In the genomic region with DNA sequence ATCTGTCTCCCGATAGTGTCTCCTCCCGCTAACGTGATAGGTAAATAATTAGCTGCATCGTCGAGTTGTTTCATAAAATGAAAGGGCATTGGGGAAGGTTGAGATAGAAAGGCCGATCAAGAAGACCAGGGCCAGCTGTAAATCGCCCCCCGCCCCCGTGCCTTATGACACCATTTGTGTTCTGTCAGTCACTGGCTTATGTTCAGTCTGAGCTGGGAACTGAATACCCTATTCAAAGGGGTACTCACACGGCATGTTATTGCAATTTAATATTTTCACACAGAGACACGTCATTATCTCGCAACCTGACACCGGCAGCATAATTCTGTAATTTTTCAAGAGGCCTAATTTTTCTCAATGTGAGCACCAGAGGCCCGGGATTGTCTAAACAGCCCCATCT, we compare ENCODE assay signal across 30 mouse cellular contexts. TPM values are rescaled to one million over a fixed set of nuclear protein-coding genes. Genes with fewer than 3 reads are reported as not detected.
DNase-seq lines count a peak whose midpoint lies in the region; ATAC-seq and TF ChIP-seq lines count a peak whose summit lies in the region.
"Had no signal": no experiment of that assay in that cellular context is flagged by ENCODE, and none has a peak within 500 bp of the region (broad histone marks: within the 10 kb centered on the region; RNA-seq: fewer than 3 reads in every experiment).

No protein-coding gene starts in this region.

- ATAC-seq in forebrain, embryonic 11.5 days (replicated peaks; ENCODE audit: low FRiP score), result no peak
- ATAC-seq in kidney, embryonic 16.5 days (ENCODE audit: low FRiP score, low TSS enrichment), result no peak
- ATAC-seq in neural tube, embryonic 13.5 days (ENCODE audit: low read depth), result no peak
- ATAC-seq: activated CD4-positive, CD25-positive, alpha-beta regulatory T cell, adult 4 months; CD4-positive, CD25-positive, alpha-beta regulatory T cell, adult 4 months had no signal

- H3K27ac ChIP-seq in forebrain, embryonic 10.5 days, result peak overlapping the region; percentile 40
- no peak overlapping the region for H3K27ac ChIP-seq in forebrain, embryonic 11.5 days (ENCODE audit: low read depth, low read length)
- no peak overlapping the region for H3K27ac ChIP-seq in kidney, embryonic 16.5 days (ENCODE audit: low read length)
- H3K27ac ChIP-seq in kidney, adult 2 months (ENCODE audit: insufficient read depth, low read depth, low read length), result no peak overlapping the region
- 0 out of 2 replicates have a peak overlapping the region, but pooled peaks have one; percentile 13 for H3K27ac ChIP-seq in neural tube, embryonic 13.5 days (replicated peaks)
- H3K27ac ChIP-seq: limb, embryonic 15.5 days; liver, embryonic 15.5 days had no signal

- 71% methylated on average over 14 of the region's 14 CpGs for WGBS in forebrain, embryonic 10.5 days
- 62% methylated on average over 14 of the region's 14 CpGs for WGBS in forebrain, embryonic 11.5 days
- WGBS in kidney, embryonic 16.5 days, result 49% methylated on average over 14 of the region's 14 CpGs
- WGBS in kidney, adult 2 months, result 52% methylated on average over 14 of the region's 14 CpGs
- 50% methylated on average over 14 of the region's 14 CpGs for WGBS in neural tube, embryonic 13.5 days

- H3K4me3 ChIP-seq in forebrain, embryonic 10.5 days, result no peak overlapping the region
- no peak overlapping the region for H3K4me3 ChIP-seq in forebrain, embryonic 11.5 days (ENCODE audit: low read depth, low read length)
- no peak overlapping the region for H3K4me3 ChIP-seq in kidney, embryonic 16.5 days (ENCODE audit: low read length)
- no peak overlapping the region for H3K4me3 ChIP-seq in kidney, adult 2 months (ENCODE audit: insufficient read depth, low read depth, low read length)
- H3K4me3 ChIP-seq in neural tube, embryonic 13.5 days, result no peak overlapping the region
- H3K4me3 ChIP-seq: limb, embryonic 15.5 days; liver, embryonic 15.5 days; megakaryocyte, embryonic 14.5 days had no signal

- no peaks in the 10 kb centered on the region for H3K9me3 ChIP-seq in forebrain, embryonic 10.5 days
- no peaks in the 10 kb centered on the region for H3K9me3 ChIP-seq in forebrain, embryonic 11.5 days (ENCODE audit: control insufficient read depth, low read length)
- no peaks in the 10 kb centered on the region for H3K9me3 ChIP-seq in kidney, embryonic 16.5 days (ENCODE audit: low read length)
- H3K9me3 ChIP-seq in neural tube, embryonic 13.5 days, result no peaks in the 10 kb centered on the region
- H3K9me3 ChIP-seq: limb, embryonic 15.5 days; liver, embryonic 15.5 days; megakaryocyte, embryonic 14.5 days had no signal

- peaks cover 100% of the 10 kb centered on the region for H3K4me1 ChIP-seq in forebrain, embryonic 10.5 days
- H3K4me1 ChIP-seq in forebrain, embryonic 11.5 days (replicated peaks; ENCODE audit: control insufficient read depth, insufficient read depth, low read length), result peaks cover 23% of the 10 kb centered on the region
- H3K4me1 ChIP-seq in kidney, embryonic 16.5 days (ENCODE audit: insufficient read depth, low read length), result peaks cover 18% of the 10 kb centered on the region
- no peaks in the 10 kb centered on the region; the same call in 1 of the 2 replicates for H3K4me1 ChIP-seq in kidney, adult 2 months (ENCODE audit: control insufficient read depth, insufficient read depth, low read length)
- peaks cover 47% of the 10 kb centered on the region for H3K4me1 ChIP-seq in neural tube, embryonic 13.5 days (replicated peaks)
- H3K4me1 ChIP-seq: megakaryocyte, embryonic 14.5 days had no signal

- no peak for TF ChIP-seq CTCF in kidney, adult 2 months (conservative IDR thresholded peaks at IDR 0.05; ENCODE audit: insufficient read depth, insufficient read length, low read depth, low read length)

- H3K36me3 ChIP-seq in forebrain, embryonic 10.5 days (replicated peaks), result peaks cover 5% of the 10 kb centered on the region; the same call in 1 of the 2 replicates
- H3K36me3 ChIP-seq in forebrain, embryonic 11.5 days (ENCODE audit: control insufficient read depth, insufficient read depth, low read length), result no peaks in the 10 kb centered on the region
- H3K36me3 ChIP-seq in kidney, embryonic 16.5 days (ENCODE audit: insufficient read depth, low read length), result no peaks in the 10 kb centered on the region
- no peaks in the 10 kb centered on the region for H3K36me3 ChIP-seq in kidney, adult 2 months (ENCODE audit: control insufficient read depth, insufficient read depth, low read length)
- no peaks in the 10 kb centered on the region for H3K36me3 ChIP-seq in neural tube, embryonic 13.5 days
- H3K36me3 ChIP-seq: limb, embryonic 15.5 days; liver, embryonic 15.5 days had no signal

- no peak overlapping the region for H3K9ac ChIP-seq in forebrain, embryonic 11.5 days (ENCODE audit: low read length)
- 0 out of 2 replicates have a peak overlapping the region, but pooled peaks have one; percentile 14 for H3K9ac ChIP-seq in kidney, embryonic 16.5 days (replicated peaks; ENCODE audit: low read length)
- no peak overlapping the region for H3K9ac ChIP-seq in neural tube, embryonic 13.5 days
- H3K9ac ChIP-seq: limb, embryonic 15.5 days; liver, embryonic 15.5 days had no signal

- no peak for DNase-seq in forebrain, embryonic 10.5 days (ENCODE audit: extremely low spot score, low spot score)
- DNase-seq in forebrain, embryonic 11.5 days (ENCODE audit: low spot score), result no peak
- DNase-seq in kidney, adult 2 months, result no peak
- DNase-seq in neural tube, embryonic 10.5 days (ENCODE audit: extremely low spot score, low spot score), result no peak
- no peak for DNase-seq in layer of hippocampus, adult 8-10 months (ENCODE audit: low spot score in 2 of 2)
- DNase-seq in urinary bladder, adult 2 months (ENCODE audit: low spot score), result no peak
- DNase-seq: adrenal gland, postnatal 10 days; cerebellum, adult 9-11 months; kidney, adult 18-20 months; kidney, postnatal 36 days; layer of hippocampus, adult 9-11 months; right cerebral cortex, postnatal 14 days; spleen, adult 18-20 months; thymus, postnatal 36 days had no signal

- H3K27me3 ChIP-seq in forebrain, embryonic 10.5 days (ENCODE audit: poor library complexity, severe bottlenecking), result peaks cover 92% of the 10 kb centered on the region
- H3K27me3 ChIP-seq in forebrain, embryonic 11.5 days (ENCODE audit: control insufficient read depth, insufficient read depth, low read length), result no peaks in the 10 kb centered on the region
- H3K27me3 ChIP-seq in kidney, embryonic 16.5 days (ENCODE audit: insufficient read depth, low read length), result peaks cover 74% of the 10 kb centered on the region
- no peaks in the 10 kb centered on the region for H3K27me3 ChIP-seq in kidney, adult 2 months (replicated peaks; ENCODE audit: control insufficient read depth, insufficient read depth, low read length)
- H3K27me3 ChIP-seq in neural tube, embryonic 13.5 days, result peaks cover 86% of the 10 kb centered on the region

- TF ChIP-seq POLR2A in kidney, adult 2 months (IDR thresholded peaks at IDR 0.05; ENCODE audit: low read depth, low read length), result no peak

- H3K4me2 ChIP-seq in forebrain, embryonic 11.5 days (ENCODE audit: low read depth, low read length, severe bottlenecking), result no peak overlapping the region
- no peak overlapping the region for H3K4me2 ChIP-seq in kidney, embryonic 16.5 days (replicated peaks; ENCODE audit: low read depth, low read length)
- H3K4me2 ChIP-seq in neural tube, embryonic 13.5 days, result no peak overlapping the region
- H3K4me2 ChIP-seq: heart, embryonic 11.5 days; limb, embryonic 15.5 days; liver, embryonic 15.5 days had no signal

RNA-seq across cellular contexts. Expression of a gene that starts 11.0 kb away (rescaled TPM):
- 40.1 and 43.1 TPM in 2 replicates for polyA plus RNA-seq in forebrain, embryonic 10.5 days (2016; fragmentation: Nextera tagmentation; extraction: Ambion mirVana)
- 44.7 and 49.3 TPM in 2 replicates for polyA plus RNA-seq in forebrain, embryonic 11.5 days (2014; fragmentation: Nextera tagmentation; extraction: Ambion mirVana)
- polyA plus RNA-seq in kidney, embryonic 16.5 days (2015; fragmentation: Nextera tagmentation; extraction: Ambion mirVana), result 22.3 and 24.7 TPM in 2 replicates
- 7.1 and 8.5 TPM in 2 replicates for polyA plus RNA-seq in kidney, adult 2 months (2012; rRNA removed)
- polyA plus RNA-seq in neural tube, embryonic 13.5 days (2015; fragmentation: Nextera tagmentation; extraction: Ambion mirVana), result 10.0 and 12.4 TPM in 2 replicates
- total RNA-seq in layer of hippocampus, adult 8-10 months (2022), result 10 to 100 TPM in 3 of 4 experiments, 1 to 10 TPM in 1; 9.3 to 15.5 (median 13.9) TPM
- 6.2 and 6.4 TPM in 2 replicates for polyA plus RNA-seq in urinary bladder, adult 2 months (2012; rRNA removed)

RNA-seq across cellular contexts. Expression of a gene that starts 42.0 kb away (rescaled TPM):
- polyA plus RNA-seq in forebrain, embryonic 10.5 days (2016; fragmentation: Nextera tagmentation; extraction: Ambion mirVana), result not detected in 2 replicates
- polyA plus RNA-seq in forebrain, embryonic 11.5 days (2014; fragmentation: Nextera tagmentation; extraction: Ambion mirVana), result not detected in 2 replicates
- not detected in 2 replicates for polyA plus RNA-seq in kidney, embryonic 16.5 days (2015; fragmentation: Nextera tagmentation; extraction: Ambion mirVana)
- 0.05 and 0.06 TPM in 2 replicates for polyA plus RNA-seq in kidney, adult 2 months (2012; rRNA removed)
- not detected in 2 replicates for polyA plus RNA-seq in neural tube, embryonic 13.5 days (2015; fragmentation: Nextera tagmentation; extraction: Ambion mirVana)
- total RNA-seq in layer of hippocampus, adult 8-10 months (2022), result not detected
- not detected in 2 replicates for polyA plus RNA-seq in urinary bladder, adult 2 months (2012; rRNA removed)
- total RNA-seq: adrenal gland, postnatal 10 days; ES-E14; gastrocnemius, adult 18-20 months; gastrocnemius, postnatal 4 days; neutrophil, adult 5-6 weeks had no signal
- polyA plus RNA-seq: activated CD4-positive, CD25-positive, alpha-beta regulatory T cell, adult 4 months; brain, embryonic 14.5 days; CD4-positive, CD25-positive, alpha-beta regulatory T cell, adult 4 months; cortical plate, adult 2 months; heart, embryonic 11.5 days; hindbrain, embryonic 11.5 days; limb, embryonic 15.5 days; liver, embryonic 15.5 days; stomach, embryonic 14.5 days had no signal

Comparison
In these comparisons a context has a peak if more than half of its experiments do, and no peak if none do; other contexts are left out.
1. H3K27ac ChIP-seq: peak in forebrain, embryonic 10.5 days (single experiment) and neural tube, embryonic 13.5 days (single experiment); none in forebrain, embryonic 11.5 days (single experiment), kidney, embryonic 16.5 days (single experiment) and kidney, adult 2 months (single experiment).